Mouse (Mus musculus) heart, adult 18-20 months (tissue): ENCODE results near the gene Nipsnap2. TPM values are rescaled to one million over a fixed set of nuclear protein-coding genes. Genes with fewer than 3 reads are reported as not detected.
"Not testable (repeated sequence)": the region's sequence is repeated elsewhere in the genome, so short reads cannot be mapped to it uniquely, and the experiment has no call there.

ENCODE experiments used
- DNase-seq, 2 experiments: peaks; one replicate each; pipeline ENCODE4 v3.0.0; 2021 to 2022; ENCODE audit warnings: mixed read lengths in 1 of 2
- long read RNA-seq, 2 experiments: library from polyadenylated mRNA; stranded (forward); transcript quantifications; one replicate each; pipeline ENCODE4 v2.0.0; 2021
- total RNA-seq, 2 experiments: library from RNA; stranded (reverse); gene quantifications; 2 replicates each; pipeline ENCODE4 v1.2.3; 2021

The Nipsnap2 gene
- total RNA-seq, result 100 to 1,000 TPM; 843 to 897 TPM
- long read RNA-seq, experiment 1, transcript Nipsnap2-201 (10 exons, 2,112 nt), result major isoform, 1,387 of 1,500 reads
- long read RNA-seq, experiment 1, transcript Nipsnap2-205 (11 exons, 1,600 nt), result minor isoform, 17 of 1,500 reads
- long read RNA-seq, experiment 1, transcript Nipsnap2-204 (3 exons, 871 nt), result minor isoform, 10 of 1,500 reads
- long read RNA-seq, experiment 1, partial matches to known transcripts, result 21 of 1,500 reads
- long read RNA-seq, experiment 1, other reads (novel, unspliced or antisense), result 65 of 1,500 reads
- long read RNA-seq, experiment 2, transcript Nipsnap2-205 (11 exons, 1,600 nt), result minor isoform, 6 of 707 reads
- long read RNA-seq, experiment 2, transcript Nipsnap2-201 (10 exons, 2,112 nt), result major isoform, 647 of 707 reads
- long read RNA-seq, experiment 2, transcript Nipsnap2-204 (3 exons, 871 nt), result minor isoform, 7 of 707 reads
- long read RNA-seq, experiment 2, partial matches to known transcripts, result 34 of 707 reads
- long read RNA-seq, experiment 2, other reads (novel, unspliced or antisense), result 13 of 707 reads

DNA sequence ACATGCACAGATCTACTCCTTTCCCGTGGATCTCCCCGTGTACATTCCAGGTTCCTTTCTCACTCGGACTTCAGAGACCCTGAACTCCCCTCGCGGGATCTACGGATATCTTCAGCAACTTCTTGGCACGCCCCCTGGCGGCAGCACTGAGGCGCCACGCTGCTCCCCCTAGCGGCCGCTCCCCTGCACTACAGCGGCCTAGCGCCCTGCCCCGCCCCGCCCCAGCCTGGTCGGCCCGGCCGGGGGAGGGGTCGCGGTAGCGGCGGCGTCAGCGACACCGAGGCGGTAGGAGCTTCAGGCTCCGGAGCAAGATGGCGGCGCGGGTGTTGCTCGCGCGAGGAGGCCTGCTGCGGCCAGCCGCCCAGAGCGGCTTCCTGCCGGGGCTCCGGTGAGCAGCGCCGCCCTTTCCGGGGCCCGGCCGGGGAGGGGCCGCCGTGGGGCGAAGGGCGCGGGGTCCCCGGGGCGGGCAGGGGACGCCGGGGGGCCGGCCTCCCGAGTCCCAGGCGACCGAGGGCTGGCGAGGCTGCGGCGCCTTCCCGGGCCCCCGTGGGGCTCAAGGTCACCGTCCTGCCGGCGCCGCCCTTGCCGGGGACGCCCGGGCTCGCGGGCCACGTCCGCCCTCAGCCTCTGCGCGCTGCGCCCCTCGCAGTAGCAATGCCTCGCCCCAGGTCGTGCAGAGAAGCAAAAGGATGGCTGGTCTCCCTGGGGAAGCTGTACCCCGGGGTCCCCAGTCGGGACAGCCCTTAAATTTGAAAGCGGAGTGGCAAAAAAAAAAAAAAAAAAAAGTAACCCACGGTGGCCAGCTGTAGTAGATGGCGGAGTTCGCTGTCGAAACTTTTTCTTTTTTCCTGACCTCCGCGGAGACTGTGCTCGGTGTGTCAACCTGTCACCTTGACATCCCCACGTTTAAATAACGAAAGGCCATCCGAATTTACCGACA lies at the start of gene Nipsnap2:
TSS of gene Nipsnap2 (plus strand) at position 230 of the 940 bp plus-strand sequence.
- DNase-seq, result peak; percentile 94 to 96

DNA sequence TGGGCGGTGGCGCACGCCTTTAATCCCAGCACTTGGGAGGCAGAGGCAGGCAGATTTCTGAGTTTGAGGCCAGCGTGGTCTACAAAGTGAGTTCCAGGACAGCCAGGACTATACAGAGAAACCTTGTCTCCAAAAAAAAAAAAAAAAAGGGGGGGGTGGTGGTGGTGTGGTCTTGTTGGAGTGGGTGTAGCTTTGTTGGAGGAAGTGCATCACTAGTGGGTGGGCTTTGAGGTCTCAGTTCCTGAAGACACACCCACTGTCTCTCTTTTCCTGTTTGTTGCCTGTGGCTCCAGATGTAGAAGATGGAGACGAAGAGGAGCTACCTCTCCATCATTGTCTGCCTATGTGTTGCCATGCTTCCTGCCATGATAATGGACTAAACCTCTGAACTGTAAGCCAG lies 39.7 kb upstream of the Nipsnap2 start:
- DNase-seq, result not testable (repeated sequence)

DNA sequence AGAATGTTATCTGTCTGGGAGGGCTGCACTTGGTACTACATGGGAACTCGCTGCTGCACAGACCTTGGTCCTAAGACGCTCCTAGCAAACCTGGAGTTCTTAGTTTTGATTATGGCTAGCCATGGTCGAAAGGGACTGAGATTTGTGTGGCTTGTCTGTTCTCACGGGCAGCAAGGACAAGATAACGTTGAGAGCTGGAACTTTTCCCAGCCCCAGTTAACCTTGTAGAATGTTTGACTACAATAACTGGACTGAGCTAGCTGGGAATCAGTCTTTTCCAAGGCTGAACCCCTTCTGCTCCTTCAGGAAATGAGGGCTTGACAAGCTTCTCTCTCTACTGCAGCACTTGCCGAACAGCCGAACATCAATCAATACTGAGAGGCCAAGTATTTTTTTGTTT lies 37.2 kb upstream of the Nipsnap2 start:
- peak; percentile 13 to 29 for DNase-seq

DNA sequence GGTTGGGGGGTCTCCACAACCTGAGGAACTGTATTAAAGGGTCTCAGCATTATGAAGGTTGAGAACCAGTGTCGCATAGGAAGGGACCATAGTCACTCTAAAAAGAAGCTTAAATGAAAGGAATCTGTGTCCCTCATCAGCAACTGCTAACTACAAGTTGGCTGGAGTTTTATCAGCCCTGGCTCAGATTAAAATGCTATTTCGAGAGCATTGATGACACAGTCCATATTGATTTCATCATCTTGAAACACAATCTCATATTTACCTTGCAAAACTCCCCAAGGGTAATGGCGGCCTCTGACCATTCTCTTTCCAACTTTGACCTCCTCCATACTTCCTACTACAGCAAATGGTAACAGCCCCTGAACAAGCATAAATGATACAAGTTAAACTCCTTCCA lies 34.3 kb upstream of the Nipsnap2 start:
- DNase-seq, result no peak

DNA sequence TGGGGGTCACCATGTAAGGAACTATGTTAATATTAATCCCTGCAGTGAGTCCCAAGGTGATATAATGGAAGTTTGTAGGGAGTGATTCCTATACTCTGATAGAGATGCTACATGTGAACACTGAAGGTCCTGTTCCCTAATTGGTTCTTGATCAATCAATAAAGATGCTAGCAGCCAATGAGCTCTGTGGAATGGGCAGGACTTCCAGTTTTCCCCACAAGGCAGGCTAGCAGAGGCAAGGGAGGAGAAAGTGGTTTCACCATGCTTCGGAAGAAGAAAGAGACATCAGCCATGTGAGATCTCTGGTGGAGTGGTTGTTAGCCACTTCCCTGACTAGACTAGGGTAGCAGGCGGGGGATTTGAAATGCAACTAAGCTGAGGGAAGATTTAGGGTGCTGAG lies 24.4 kb upstream of the Nipsnap2 start:
- no peak for DNase-seq

DNA sequence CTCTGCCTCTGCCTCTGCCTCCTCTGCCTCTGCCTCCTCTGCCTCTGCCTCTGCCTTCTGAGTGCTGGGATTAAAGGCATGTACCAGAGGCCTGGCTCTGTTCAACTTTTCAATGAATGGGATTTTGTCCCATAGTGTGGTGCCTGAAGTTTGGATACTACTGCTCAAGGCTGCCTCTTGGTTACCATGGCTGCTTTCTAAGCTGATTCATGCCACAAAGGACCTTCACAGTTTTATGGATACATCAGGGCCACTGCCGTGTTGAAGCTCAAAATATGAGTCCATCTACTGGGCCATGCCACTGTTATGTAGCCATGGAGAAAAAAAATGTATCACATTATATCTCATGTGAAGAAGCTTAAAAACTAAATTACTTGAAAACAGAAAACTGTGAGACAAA lies 23.2 kb upstream of the Nipsnap2 start:
- DNase-seq, result no peak

DNA sequence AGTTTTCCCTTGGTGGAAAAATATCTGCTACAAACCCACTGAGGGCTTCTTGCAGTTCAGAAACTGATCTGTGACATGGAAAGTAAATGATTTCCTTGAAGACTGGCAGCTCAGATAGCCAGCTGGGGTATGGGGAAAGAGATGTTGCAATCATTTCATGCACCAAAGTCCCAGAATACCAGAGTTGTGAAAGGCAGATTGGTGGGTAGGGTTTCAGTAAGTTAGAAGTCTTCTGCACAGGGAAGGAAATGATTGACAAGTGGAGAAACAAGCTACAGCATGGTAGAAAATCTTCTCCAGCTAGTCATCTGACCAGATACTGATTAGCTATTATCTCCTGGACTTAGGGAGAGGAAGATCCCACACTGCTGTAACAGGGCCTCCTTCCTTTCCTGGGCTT lies 21.5 kb upstream of the Nipsnap2 start:
- DNase-seq, result no peak

DNA sequence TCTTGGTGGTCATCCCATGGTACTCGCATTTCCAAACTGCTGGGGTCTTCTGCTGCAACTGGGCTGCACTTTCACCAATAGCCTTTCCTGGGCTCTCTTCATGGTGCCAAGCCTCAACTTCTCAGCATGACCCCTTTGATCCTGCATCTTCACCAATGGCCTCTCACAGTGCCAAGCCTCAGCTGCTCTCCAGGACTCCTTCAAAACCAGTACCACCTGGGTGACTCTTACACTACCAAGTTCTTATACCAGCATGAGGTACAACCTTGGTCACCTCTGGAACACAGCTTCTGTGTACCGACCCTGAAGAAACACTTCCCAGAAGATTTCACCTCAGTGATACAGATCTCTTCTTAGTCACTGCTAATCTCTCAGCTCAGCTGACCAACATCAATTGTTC lies 16.5 kb upstream of the Nipsnap2 start, which contains the start of gene Sept14:
TSS of gene Sept14 (minus strand) at position 101 of the 400 bp plus-strand sequence.
- no peak for DNase-seq

DNA sequence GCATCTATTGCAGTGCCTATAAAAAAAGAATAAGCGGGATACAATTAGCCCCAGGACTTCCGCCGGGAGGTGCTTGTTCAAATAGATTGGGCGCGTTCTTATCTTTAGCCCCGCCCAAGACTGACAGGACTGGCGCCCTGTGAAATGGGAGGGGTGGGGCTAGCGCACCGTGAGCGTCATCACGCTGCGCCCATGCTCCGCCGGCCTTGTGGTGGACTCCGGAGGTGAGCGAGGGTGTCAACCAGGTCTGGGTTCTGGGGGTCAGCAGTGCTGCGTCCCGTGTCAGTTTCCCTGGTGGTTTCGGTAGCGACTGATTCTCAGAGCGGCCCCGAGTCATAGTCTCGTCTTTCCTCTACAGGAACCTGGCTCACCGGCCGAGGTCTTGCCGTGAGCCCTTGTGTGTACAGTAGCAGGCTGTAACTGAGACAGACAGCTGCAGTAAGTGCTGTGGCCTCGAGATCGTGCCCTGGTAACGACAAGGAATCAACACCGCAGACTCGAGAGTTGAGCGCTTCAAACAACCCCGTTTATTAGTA lies 9.5 kb upstream of the Nipsnap2 start, which contains the start of gene Mrps17:
TSS of gene Mrps17 (plus strand) at position 172 of the 536 bp plus-strand sequence.
- DNase-seq, result peak; percentile 96

DNA sequence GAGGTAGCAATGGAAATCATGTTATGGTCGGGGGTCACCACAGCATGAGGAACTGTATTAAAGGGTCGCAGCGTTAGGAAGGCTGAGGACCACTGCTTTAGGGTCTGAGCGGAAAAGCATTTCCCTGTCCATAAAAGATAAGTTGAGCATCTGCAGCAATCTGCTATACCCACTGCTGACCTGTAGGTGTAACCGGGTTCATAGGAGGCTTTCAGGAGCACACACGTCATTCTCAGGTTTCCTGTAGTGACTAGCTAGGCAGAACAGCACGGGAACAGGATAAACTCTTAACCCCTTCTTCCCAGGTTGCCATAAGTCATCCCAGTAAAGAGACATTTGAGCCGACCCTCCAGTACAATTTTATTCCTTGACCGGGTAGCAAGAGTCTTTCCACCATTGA lies 7.8 kb upstream of the Nipsnap2 start:
- DNase-seq, result no peak

DNA sequence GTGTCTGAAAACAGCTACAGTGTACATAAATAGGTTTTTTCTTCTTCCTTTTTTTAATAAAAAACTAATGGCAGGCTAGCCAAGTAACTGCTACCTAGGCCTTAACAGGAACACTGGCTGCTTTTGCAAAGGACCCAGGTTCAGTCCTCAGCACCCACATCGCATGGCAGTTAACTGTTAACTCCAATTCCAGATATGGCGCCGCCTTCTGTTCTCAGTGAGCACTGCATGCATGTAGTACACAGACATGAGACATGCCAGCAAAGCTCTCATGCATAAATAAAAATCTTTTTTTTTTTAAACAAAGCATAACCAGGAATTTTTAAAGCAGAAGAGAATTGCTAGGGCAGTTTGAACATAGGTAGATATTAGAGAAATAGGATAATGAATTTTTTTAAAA lies 4.7 kb upstream of the Nipsnap2 start:
- DNase-seq, result no peak

DNA sequence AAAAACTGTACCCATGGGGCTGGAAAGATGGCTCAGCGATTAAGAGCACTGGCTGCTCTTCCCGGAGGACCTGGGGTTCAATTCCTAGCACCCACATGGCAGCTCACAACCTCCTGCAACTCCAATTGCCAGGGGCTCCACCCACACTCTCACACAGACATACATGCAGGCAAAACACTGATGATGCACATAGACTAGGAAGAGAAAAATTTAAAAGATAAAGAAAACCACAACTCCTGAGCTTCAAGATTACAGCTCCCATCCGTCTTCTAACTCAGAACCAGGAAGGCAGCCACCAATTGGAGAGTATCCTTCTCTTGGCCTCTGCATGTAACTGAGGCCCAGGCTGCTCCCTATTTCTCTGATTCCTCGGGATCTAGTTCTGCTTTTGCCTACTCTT lies 595 bp upstream of the Nipsnap2 start:
- DNase-seq, result no peak

DNA sequence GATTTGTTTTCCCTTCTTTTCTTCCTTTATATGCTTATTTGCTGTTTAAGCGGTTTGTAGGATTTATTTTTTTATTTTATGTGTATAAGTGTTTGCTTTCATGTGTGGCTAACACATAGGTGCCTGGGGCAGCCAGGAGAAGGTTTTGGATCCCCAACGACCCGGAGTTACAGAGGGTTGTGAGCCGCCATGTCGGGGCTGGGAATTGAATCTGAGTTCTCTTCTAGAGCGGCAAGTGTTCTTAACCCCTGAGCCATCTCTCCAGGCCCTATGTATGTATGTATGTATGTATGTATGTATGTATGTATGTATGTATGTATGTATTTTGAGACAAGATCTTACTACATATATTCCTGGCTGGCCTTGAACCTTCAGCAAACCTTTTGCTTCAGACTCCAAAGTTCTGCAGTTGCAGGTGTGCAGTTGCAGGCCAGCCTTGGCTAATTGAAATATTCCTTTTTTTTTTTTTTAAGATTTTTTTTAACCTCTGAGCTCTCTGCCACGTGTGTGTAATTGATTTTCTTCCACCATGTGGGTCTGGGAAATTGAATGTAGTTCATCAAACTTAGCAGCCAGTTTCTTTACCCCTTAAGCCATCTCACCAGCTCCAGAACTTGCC lies 1.0 kb downstream of the Nipsnap2 start:
- peak; percentile 19 to 57 for DNase-seq

DNA sequence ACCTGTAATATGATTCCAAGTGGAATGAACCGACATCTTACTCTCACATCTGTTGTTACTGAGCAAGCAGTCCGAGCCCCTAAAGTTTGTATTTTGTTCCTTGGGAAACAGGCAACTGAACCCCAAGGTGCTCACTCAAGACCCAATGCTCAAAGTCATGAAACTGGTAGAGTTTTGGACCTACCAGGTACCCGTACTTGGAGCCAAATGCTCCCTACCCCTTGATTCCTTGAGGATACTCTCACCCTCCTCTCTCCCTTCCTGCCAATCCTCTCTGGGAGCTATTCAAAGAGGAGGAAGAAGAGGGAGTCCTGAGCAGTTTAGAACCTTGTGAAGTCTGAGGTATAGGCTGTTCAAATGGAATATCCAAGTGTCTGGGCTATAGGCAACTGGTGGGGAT lies 1.9 kb downstream of the Nipsnap2 start:
- DNase-seq, result peak in 1 of 2 experiments; percentile 38

DNA sequence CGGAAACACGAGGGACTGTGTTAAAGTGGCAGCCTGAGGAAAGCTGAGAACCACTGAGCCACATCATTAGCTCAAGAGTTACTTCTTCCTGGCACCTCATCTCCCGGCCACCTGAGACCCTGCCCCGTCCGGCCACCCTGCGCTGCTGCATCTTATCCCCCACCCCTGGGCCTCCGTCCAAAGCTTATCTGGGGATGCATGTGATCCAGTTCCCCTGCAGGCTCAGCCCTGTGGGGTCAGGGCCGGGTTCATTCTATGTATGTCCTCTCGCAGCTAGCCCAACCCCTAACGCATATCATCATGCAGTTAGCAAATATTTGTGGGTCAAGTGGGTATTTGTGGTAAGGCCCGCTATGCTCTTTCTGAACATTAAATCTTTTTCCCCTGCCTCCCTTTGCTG lies 4.4 kb downstream of the Nipsnap2 start:
- peak; percentile 52 to 72 for DNase-seq

DNA sequence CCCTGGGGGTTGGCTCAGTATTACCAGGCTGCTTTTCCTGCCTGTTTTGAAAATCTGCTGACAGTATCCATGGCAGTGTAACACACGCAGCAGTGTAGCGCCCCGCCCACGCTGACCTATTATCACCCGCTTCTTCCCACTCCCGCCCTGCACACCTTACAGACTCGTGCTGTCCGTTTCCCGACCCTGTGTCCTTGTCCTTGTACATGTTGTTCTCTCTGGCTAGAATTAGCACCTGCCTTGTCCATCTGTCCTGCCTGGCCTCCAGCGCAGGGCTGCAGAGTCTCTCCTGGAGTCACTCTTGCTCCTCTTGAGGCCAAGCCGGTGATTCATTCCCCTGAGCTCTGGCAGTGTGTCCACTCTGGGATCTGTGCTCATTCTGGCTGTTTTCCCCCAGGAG lies 5.5 kb downstream of the Nipsnap2 start:
- peak; percentile 76 to 88 for DNase-seq

DNA sequence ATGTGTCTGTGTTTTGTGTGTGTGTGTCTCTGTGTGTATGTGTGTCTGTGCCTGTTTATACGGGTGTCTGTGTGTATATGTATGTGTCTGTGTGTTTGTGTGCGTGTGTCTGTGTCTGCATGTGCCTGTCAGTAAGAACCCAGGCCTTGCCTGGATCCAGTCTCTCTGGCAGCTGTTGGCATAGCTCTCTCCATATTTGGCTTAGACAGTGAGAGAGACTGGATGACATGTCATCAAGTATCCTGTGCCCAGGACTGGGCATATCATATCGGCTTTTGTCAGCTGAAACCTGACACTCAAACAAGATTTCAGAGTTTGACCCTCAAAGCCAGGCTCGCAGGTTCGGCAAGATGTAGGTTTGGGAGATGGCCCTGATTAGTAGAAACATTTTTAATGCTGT lies 6.2 kb downstream of the Nipsnap2 start:
- peak; percentile 62 to 76 for DNase-seq

DNA sequence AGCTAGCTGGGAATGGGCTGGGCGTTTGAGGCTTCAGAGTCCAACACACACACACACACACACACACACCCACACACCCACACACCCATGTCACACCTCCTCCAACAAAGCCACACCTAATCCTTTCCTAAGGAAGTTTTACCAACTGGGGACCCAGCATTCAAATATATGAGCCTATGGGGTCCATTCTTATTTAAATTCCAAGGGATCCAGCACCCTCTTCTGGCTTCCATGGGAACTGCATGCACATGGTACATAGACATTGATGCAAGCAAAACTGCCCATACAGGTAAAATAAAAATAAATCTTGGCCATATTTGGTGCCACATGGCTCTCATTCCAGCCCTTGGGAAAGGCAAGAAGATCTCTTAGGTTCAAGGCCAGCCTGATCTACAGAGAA lies 16.1 kb downstream of the Nipsnap2 start:
- peak; percentile 18 to 55 for DNase-seq

DNA sequence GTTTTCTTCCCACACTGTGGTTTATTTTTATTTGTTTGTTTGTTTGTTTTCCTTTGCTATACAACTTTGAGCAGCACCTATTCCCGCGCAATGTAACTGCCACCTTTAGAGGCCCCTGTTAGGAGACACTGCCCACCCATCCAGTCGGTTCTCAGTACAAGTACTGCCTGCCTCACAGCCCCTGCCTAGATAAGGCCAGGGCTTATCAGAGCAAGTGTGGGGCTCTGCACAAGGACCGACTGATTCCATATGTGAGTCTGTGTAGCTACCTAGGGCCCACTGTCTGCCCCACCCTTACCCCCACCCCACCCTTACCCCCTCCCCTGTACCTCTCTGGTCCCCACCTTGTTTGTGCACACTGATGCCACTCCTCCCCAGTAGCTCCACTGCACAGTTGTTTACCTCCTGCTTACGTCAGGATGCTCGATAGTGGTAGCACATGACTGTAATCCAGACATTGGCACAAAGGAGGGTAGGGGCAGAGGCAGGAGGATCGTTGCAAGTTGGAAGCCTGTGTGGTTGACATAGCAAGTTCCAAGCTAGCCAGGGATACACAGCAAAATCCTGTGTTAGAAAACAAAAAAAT lies 18.1 kb downstream of the Nipsnap2 start:
- DNase-seq, result no peak

DNA sequence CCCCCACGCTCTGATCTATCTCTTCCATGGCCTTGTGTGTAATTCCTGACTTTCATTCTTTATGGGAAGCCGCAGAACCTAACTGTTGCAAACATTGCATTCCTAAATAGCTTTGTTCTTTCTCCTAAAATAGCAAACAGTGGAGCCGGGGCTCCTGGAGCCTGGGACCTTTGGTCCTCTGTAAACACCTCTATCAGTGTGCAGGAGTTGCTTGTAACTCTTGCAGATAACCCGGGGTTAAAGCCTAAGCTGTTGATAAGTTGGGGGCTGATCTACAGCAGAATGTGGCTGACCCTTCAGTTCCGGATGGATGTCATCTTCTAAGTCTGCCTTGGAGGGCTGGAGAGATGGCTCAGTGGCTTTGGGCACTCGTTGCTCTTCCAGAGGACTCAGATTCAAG lies 19.2 kb downstream of the Nipsnap2 start:
- no peak for DNase-seq

DNA sequence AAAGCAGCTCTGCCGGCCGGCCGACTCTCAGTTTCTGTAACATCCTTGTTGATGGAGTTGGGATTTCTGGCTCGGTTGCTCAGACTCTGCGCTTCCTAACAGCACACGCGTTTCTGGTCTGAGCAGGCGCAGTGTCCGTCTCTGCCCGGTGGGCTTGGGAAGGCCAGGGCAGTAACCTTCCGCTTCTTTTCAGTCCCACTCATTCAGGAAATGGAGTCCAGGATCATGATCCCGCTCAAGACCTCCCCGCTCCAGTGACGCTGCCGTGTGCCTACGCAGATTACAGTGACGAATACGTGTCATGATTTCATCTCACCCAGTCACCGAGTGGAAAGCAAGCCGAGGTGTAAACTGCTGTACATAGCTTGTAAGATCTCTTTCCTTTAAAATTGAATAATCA lies 32.0 kb downstream of the Nipsnap2 start:
- DNase-seq, result no peak
